In the genomic region with DNA sequence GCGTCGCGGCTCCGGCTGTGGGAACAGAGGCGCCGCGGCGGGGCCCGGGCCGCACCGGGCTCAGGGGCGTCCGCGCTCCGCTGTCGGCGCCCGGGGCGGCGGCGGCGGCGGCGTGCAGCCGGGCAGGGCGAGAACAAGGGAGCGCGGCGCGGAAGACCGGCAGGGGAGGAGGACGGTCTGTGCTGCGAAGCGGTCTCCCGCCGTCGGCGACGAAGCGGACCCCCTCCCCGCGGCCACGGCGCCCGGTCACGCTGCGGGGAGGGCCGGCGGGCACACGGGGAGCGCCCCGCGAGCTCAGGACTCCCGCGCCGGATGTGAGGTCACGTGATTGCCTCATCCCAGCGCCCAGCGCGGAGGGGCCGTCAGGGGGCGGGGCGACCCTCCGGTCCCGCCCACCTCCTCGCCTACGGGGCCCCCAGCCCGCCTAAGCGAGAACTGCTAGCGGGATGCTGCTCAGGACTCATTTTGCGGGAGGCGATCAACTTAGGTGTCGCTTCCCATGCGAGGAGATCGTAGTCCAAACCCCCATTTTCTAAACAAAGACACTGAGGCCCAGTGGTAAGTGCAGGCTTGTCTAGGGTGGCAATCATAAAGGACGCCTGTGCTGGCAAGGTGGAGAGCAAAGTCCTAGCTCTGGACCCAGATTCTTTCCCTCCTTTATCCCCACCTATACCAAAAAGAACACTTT, we compare ENCODE assay signal across 8 mouse cellular contexts. TPM values are rescaled to one million over a fixed set of nuclear protein-coding genes. Genes with fewer than 3 reads are reported as not detected.
DNase-seq lines count a peak whose midpoint lies in the region; ATAC-seq and TF ChIP-seq lines count a peak whose summit lies in the region.

No protein-coding gene starts in this region.

- H3K4me1 ChIP-seq in hindbrain, embryonic 11.5 days (replicated peaks; ENCODE audit: control insufficient read depth, insufficient read depth, low read length), result peaks cover 2% of the 10 kb centered on the region; the same call in 1 of the 2 replicates
- peaks cover 2% of the 10 kb centered on the region; the same call in 1 of the 2 replicates for H3K4me1 ChIP-seq in lung, postnatal 0 days (ENCODE audit: insufficient read depth, low read depth, low read length)

- no peaks in the 10 kb centered on the region for H3K27me3 ChIP-seq in hindbrain, embryonic 11.5 days (ENCODE audit: control insufficient read depth, insufficient read depth, low read length)
- no peaks in the 10 kb centered on the region for H3K27me3 ChIP-seq in lung, postnatal 0 days (replicated peaks; ENCODE audit: insufficient read depth, low read length)

- H3K27ac ChIP-seq in hindbrain, embryonic 11.5 days (ENCODE audit: low read depth, low read length), result peak overlapping the region; percentile 65
- H3K27ac ChIP-seq in lung, postnatal 0 days (ENCODE audit: low read length), result peak overlapping the region; percentile 95

- peak; percentile 95 for DNase-seq in NIH3T3 (ENCODE audit: low read depth)
- DNase-seq in cerebellum, adult 9-11 months, result peak; percentile 92
- peak; percentile 69 to 93 for DNase-seq in frontal cortex, adult 2 months (ENCODE audit: extremely low spot score in 1 of 2, low spot score in 1 of 2)
- DNase-seq in hindbrain, embryonic 11.5 days (ENCODE audit: low spot score), result peak; percentile 95
- DNase-seq in layer of hippocampus, postnatal 10 days (ENCODE audit: low spot score in 2 of 2), result peak; percentile 88 to 93
- DNase-seq in lung, postnatal 0 days (ENCODE audit: low spot score), result peak; percentile 96
- peak; percentile 80 for DNase-seq in ovary, postnatal 10 days (ENCODE audit: low spot score)
- DNase-seq in thymus, postnatal 0 days (ENCODE audit: low spot score), result peak; percentile 96

- H3K36me3 ChIP-seq in hindbrain, embryonic 11.5 days (ENCODE audit: control insufficient read depth, insufficient read depth, low read length), result no peaks in the 10 kb centered on the region
- H3K36me3 ChIP-seq in lung, postnatal 0 days (ENCODE audit: insufficient read depth, low read length), result no peaks in the 10 kb centered on the region

- peak; percentile 92 for ATAC-seq in hindbrain, embryonic 11.5 days (ENCODE audit: low FRiP score)
- peak; percentile 81 for ATAC-seq in lung, postnatal 0 days

- peak; percentile 27 for TF ChIP-seq CTCF in lung, postnatal 0 days (IDR thresholded peaks at IDR 0.05)

- TF ChIP-seq EP300 in lung, postnatal 0 days (IDR thresholded peaks at IDR 0.05), result no peak

- H3K4me2 ChIP-seq in hindbrain, embryonic 11.5 days (replicated peaks; ENCODE audit: low read depth, low read length), result peak overlapping the region; percentile 87
- H3K4me2 ChIP-seq in lung, postnatal 0 days (replicated peaks; ENCODE audit: low read depth, low read length), result peak overlapping the region; percentile 86

- WGBS in hindbrain, embryonic 11.5 days, result under 1% methylated on average over 46 of the region's 76 CpGs
- WGBS in lung, postnatal 0 days, result under 1% methylated on average over 56 of the region's 76 CpGs

- H3K9ac ChIP-seq in hindbrain, embryonic 11.5 days (ENCODE audit: low read depth, low read length), result peak overlapping the region; percentile 94
- H3K9ac ChIP-seq in lung, postnatal 0 days (replicated peaks; ENCODE audit: low read depth), result peak overlapping the region; percentile 93

- no peaks in the 10 kb centered on the region for H3K9me3 ChIP-seq in hindbrain, embryonic 11.5 days (ENCODE audit: control insufficient read depth, low read length)
- no peaks in the 10 kb centered on the region for H3K9me3 ChIP-seq in lung, postnatal 0 days (ENCODE audit: low read length)

- peak overlapping the region; percentile 96 for H3K4me3 ChIP-seq in hindbrain, embryonic 11.5 days (ENCODE audit: low read depth, low read length)
- H3K4me3 ChIP-seq in lung, postnatal 0 days (ENCODE audit: low read depth, low read length), result peak overlapping the region; percentile 98

RNA-seq across cellular contexts. Expression of a gene that starts 17.1 kb away (rescaled TPM):
- 26.9 and 29.3 TPM in 2 replicates for polyA plus RNA-seq in frontal cortex, adult 2 months (2012; rRNA removed)
- 10.3 and 12.6 TPM in 2 replicates for polyA plus RNA-seq in hindbrain, embryonic 11.5 days (2014; fragmentation: Nextera tagmentation; extraction: Ambion mirVana)
- total RNA-seq in layer of hippocampus, postnatal 10 days (2021), result 10 to 100 TPM; 63.7 to 72.4 TPM
- polyA plus RNA-seq in lung, postnatal 0 days (2015; fragmentation: Nextera tagmentation; extraction: Ambion mirVana), result 18.9 and 19.3 TPM in 2 replicates
- 26.4 and 32.9 TPM in 2 replicates for polyA plus RNA-seq in thymus, postnatal 0 days (2015; fragmentation: Nextera tagmentation; extraction: Ambion mirVana)

Comparison
In these comparisons a context has a peak if more than half of its experiments do, and no peak if none do; other contexts are left out.
1. Peak in every context shown above with its lines: DNase-seq, ATAC-seq, H3K4me3 ChIP-seq and H3K27ac ChIP-seq.